Mouse (Mus musculus) layer of hippocampus, postnatal 36 days (tissue): ENCODE data around the gene Sh3bgr. TPM values are rescaled to one million over a fixed set of nuclear protein-coding genes. Genes with fewer than 3 reads are reported as not detected.

Source experiments
- DNase-seq, 2 experiments: peaks; one replicate each; pipeline ENCODE4 v3.0.0; 2022
- total RNA-seq, 2 experiments: library from RNA; stranded (reverse); gene quantifications; 2 replicates each; pipeline ENCODE4 v1.2.3; 2021

The Sh3bgr gene
- total RNA-seq, 2 experiments from 2014 or later = 2.2 to 2.9 TPM

GRCm38 (mm10) chr16:96210856-96211255 lies 10.6 kb downstream of the Sh3bgr start:
- no peak for DNase-seq

GRCm38 (mm10) chr16:96213027-96213426 lies 12.8 kb downstream of the Sh3bgr start:
- no peak for DNase-seq

GRCm38 (mm10) chr16:96221491-96221890 lies 21.2 kb downstream of the Sh3bgr start:
- no peak for DNase-seq

GRCm38 (mm10) chr16:96221959-96222358 lies 21.7 kb downstream of the Sh3bgr start:
- no peak for DNase-seq

- no peak for DNase-seq
Observed at GRCm38 (mm10) chr16:96222452-96222851, 22.2 kb downstream of the Sh3bgr start.

GRCm38 (mm10) chr16:96228438-96228837 lies 28.2 kb downstream of the Sh3bgr start:
- no peak for DNase-seq

- peak in 1 of 2 experiments; percentile 13 for DNase-seq
Observed at GRCm38 (mm10) chr16:96229044-96229555, 28.9 kb downstream of the Sh3bgr start.

GRCm38 (mm10) chr16:96230411-96230810 lies 30.2 kb downstream of the Sh3bgr start:
- peak; percentile 62 to 71 for DNase-seq

- no peak for DNase-seq
Observed at GRCm38 (mm10) chr16:96231251-96231650, 31.0 kb downstream of the Sh3bgr start.

- DNase-seq = no peak
Observed at GRCm38 (mm10) chr16:96231974-96232373, 31.7 kb downstream of the Sh3bgr start.

- no peak for DNase-seq
Observed at GRCm38 (mm10) chr16:96233996-96234395, 33.7 kb downstream of the Sh3bgr start.

- peak in 1 of 2 experiments; percentile 25 for DNase-seq
Observed at GRCm38 (mm10) chr16:96235366-96235970, 35.2 kb downstream of the Sh3bgr start, which contains the start of gene B3galt5. Gene B3galt5 (plus strand): TSS chr16:96235801.

GRCm38 (mm10) chr16:96244496-96244895 lies 44.2 kb downstream of the Sh3bgr start:
- DNase-seq = no peak

GRCm38 (mm10) chr16:96249635-96250034 lies 49.4 kb downstream of the Sh3bgr start:
- peak; percentile 81 to 82 for DNase-seq

- DNase-seq = no peak
Observed at GRCm38 (mm10) chr16:96252146-96252545, 51.9 kb downstream of the Sh3bgr start.

- no peak for DNase-seq
Observed at GRCm38 (mm10) chr16:96258429-96258828, 58.2 kb downstream of the Sh3bgr start.

- DNase-seq = no peak
Observed at GRCm38 (mm10) chr16:96271736-96272135, 71.5 kb downstream of the Sh3bgr start.

- DNase-seq = no peak
Observed at GRCm38 (mm10) chr16:96272929-96273619, 72.8 kb downstream of the Sh3bgr start.

GRCm38 (mm10) chr16:96276596-96276995 lies 76.3 kb downstream of the Sh3bgr start:
- no peak for DNase-seq
